Mouse (Mus musculus) MEL (cell line): ENCODE results near the gene Sds. TPM values are rescaled to one million over a fixed set of nuclear protein-coding genes. Genes with fewer than 3 reads are reported as not detected.

Experiments used
- DNase-seq: peaks from one replicate; pipeline ENCODE4 v3.0.0; 2011; ENCODE audit warnings: low read depth, low spot score
- H3K27ac ChIP-seq: 2 replicates; pipeline ENCODE4 v1.5.1; 2012; ENCODE audit warnings: low read depth, mild to moderate bottlenecking, control low read depth, low read length, moderate library complexity; ENCODE audit not compliant: control insufficient read depth
- H3K27me3 ChIP-seq, 2 experiments: fragments of 150-350 bp in 1 of 2; sonication (generic) in 1 of 2; 2 replicates each; pipeline ENCODE4 v1.6.1; 2012; ENCODE audit warnings: low read length in 2 of 2, mild to moderate bottlenecking in 2 of 2, improper control_type of control experiment in 1 of 2, moderate library complexity in 1 of 2; ENCODE audit not compliant: insufficient read depth in 2 of 2, control insufficient read depth in 1 of 2
- H3K36me3 ChIP-seq, 2 experiments: 2 replicates each; pipeline ENCODE4 v1.6.1; 2012 to 2014; ENCODE audit warnings: low read length in 2 of 2, improper control_type of control experiment in 1 of 2, inconsistent platforms in 1 of 2, mild to moderate bottlenecking in 1 of 2; ENCODE audit not compliant: insufficient read depth in 2 of 2, control insufficient read depth in 1 of 2
- H3K4me1 ChIP-seq, 2 experiments: fragments of 150-350 bp in 1 of 2; sonication (generic) in 1 of 2; 2 replicates each; pipeline ENCODE4 v1.6.1; 2012; ENCODE audit warnings: low read length in 2 of 2, improper control_type of control experiment in 1 of 2, mild to moderate bottlenecking in 1 of 2; ENCODE audit not compliant: insufficient read depth in 2 of 2, control insufficient read depth in 1 of 2
- H3K4me3 ChIP-seq, 2 experiments: fragments of 150-350 bp in 1 of 2; sonication (generic) in 1 of 2; 2 replicates each; pipeline ENCODE4 v1.5.1; 2012; ENCODE audit warnings: low read depth in 2 of 2, low read length in 2 of 2, mild to moderate bottlenecking in 2 of 2, moderate library complexity in 2 of 2, control low read depth in 1 of 2, improper control_type of control experiment in 1 of 2; ENCODE audit not compliant: control insufficient read depth in 1 of 2, insufficient read depth in 1 of 2
- H3K79me2 ChIP-seq: 2 replicates; pipeline ENCODE4 v1.6.1; 2012; ENCODE audit warnings: mild to moderate bottlenecking, low read length, moderate library complexity; ENCODE audit not compliant: control insufficient read depth, poor library complexity, insufficient read depth
- H3K9ac ChIP-seq: 2 replicates; pipeline ENCODE4 v1.6.1; 2012; ENCODE audit warnings: low read depth, mild to moderate bottlenecking, control low read depth, low read length, moderate library complexity; ENCODE audit not compliant: control insufficient read depth, poor library complexity, severe bottlenecking
- H3K9me3 ChIP-seq: fragments of 150-350 bp; sonication (generic); replicated peaks from 2 replicates; pipeline ENCODE4 v1.6.1; 2012; ENCODE audit warnings: mild to moderate bottlenecking, low read length, improper control_type of control experiment, moderate library complexity; ENCODE audit not compliant: insufficient read depth
- E2F4 ChIP-seq: IDR thresholded peaks from 2 replicates; pipeline ENCODE4 v1.6.1; 2011; ENCODE audit warnings: low read depth, low read length, improper control_type of control experiment, borderline replicate concordance
- GABPA ChIP-seq: IDR thresholded peaks from 2 replicates; pipeline ENCODE4 v1.6.1; 2012; ENCODE audit warnings: low read depth, mild to moderate bottlenecking, inconsistent platforms, low read length, improper control_type of control experiment, moderate library complexity
- GATA1 ChIP-seq: IDR thresholded peaks from 2 replicates; pipeline ENCODE4 v1.6.1; 2011; ENCODE audit warnings: low read depth, low read length, improper control_type of control experiment
- KAT2A ChIP-seq: conservative IDR thresholded peaks from 2 replicates; pipeline ENCODE4 v1.6.1; 2012; ENCODE audit warnings: low read depth, low read length, improper control_type of control experiment, inconsistent platforms
- MAFK ChIP-seq: IDR thresholded peaks from 2 replicates; pipeline ENCODE4 v1.6.1; 2011; ENCODE audit warnings: low read depth, mild to moderate bottlenecking, low read length, improper control_type of control experiment, borderline replicate concordance
- MEF2A ChIP-seq: IDR thresholded peaks from 2 replicates; pipeline ENCODE4 v1.6.1; 2014; ENCODE audit warnings: low read depth, mild to moderate bottlenecking, inconsistent platforms, low read length, improper control_type of control experiment; ENCODE audit not compliant: poor library complexity, insufficient replicate concordance, severe bottlenecking; ENCODE audit errors: extremely low read depth
- MXI1 ChIP-seq: IDR thresholded peaks from 2 replicates; pipeline ENCODE4 v1.6.1; 2011; ENCODE audit warnings: mild to moderate bottlenecking, low read depth, low read length, improper control_type of control experiment
- MYC ChIP-seq: IDR thresholded peaks from 2 replicates; pipeline ENCODE4 v1.6.1; 2011; ENCODE audit warnings: low read depth, mild to moderate bottlenecking, low read length, improper control_type of control experiment, moderate library complexity
- NELFE ChIP-seq: IDR thresholded peaks from 2 replicates; pipeline ENCODE4 v1.6.1; 2011; ENCODE audit warnings: low read depth, low read length, improper control_type of control experiment
- POLR2A ChIP-seq, 2 experiments: IDR thresholded peaks; 2 replicates each; pipeline ENCODE4 v1.6.1; 2011 to 2012; ENCODE audit warnings: low read length in 2 of 2, mild to moderate bottlenecking in 2 of 2, control low read depth in 1 of 2, improper control_type of control experiment in 1 of 2, low read depth in 1 of 2, moderate library complexity in 1 of 2; ENCODE audit not compliant: control insufficient read depth in 1 of 2, insufficient read depth in 1 of 2, poor library complexity in 1 of 2
- POLR2AphosphoS2 ChIP-seq: IDR thresholded peaks from 2 replicates; pipeline ENCODE4 v1.6.1; 2011; ENCODE audit warnings: low read length, improper control_type of control experiment
- POLR2AphosphoS5 ChIP-seq: IDR thresholded peaks from 2 replicates; pipeline ENCODE4 v1.6.1; 2012; ENCODE audit warnings: low read depth, borderline replicate concordance, mild to moderate bottlenecking, inconsistent platforms, low read length, moderate library complexity, mixed read lengths
- RCOR1 ChIP-seq: IDR thresholded peaks from 2 replicates; pipeline ENCODE4 v1.6.1; 2012; ENCODE audit warnings: low read depth, mild to moderate bottlenecking, inconsistent platforms, low read length, improper control_type of control experiment
- TBP ChIP-seq: IDR thresholded peaks from 2 replicates; pipeline ENCODE4 v1.8.0; 2011; ENCODE audit warnings: low read depth, low read length, improper control_type of control experiment
- TCF12 ChIP-seq: IDR thresholded peaks from 2 replicates; pipeline ENCODE4 v1.6.1; 2014; ENCODE audit warnings: low read depth, mild to moderate bottlenecking, inconsistent platforms, low read length, improper control_type of control experiment, moderate library complexity
- UBTF ChIP-seq: IDR thresholded peaks from 2 replicates; pipeline ENCODE4 v1.6.1; 2012; ENCODE audit warnings: low read depth, mild to moderate bottlenecking, inconsistent platforms, low read length, improper control_type of control experiment, moderate library complexity, borderline replicate concordance; ENCODE audit not compliant: insufficient read depth
- ZMIZ1 ChIP-seq: IDR thresholded peaks from 2 replicates; pipeline ENCODE4 v1.6.1; 2012; ENCODE audit warnings: low read depth, mild to moderate bottlenecking, inconsistent platforms, low read length, improper control_type of control experiment, moderate library complexity
- ZNF384 ChIP-seq: IDR thresholded peaks from 2 replicates; pipeline ENCODE4 v1.6.1; 2012; ENCODE audit warnings: low read depth, mild to moderate bottlenecking, inconsistent platforms, low read length, improper control_type of control experiment
- polyA plus RNA-seq, 2 experiments: library from polyadenylated mRNA; stranded (reverse) in 1 of 2; unstranded in 1 of 2; fragments of >175 nt in 1 of 2; fragments of >200 nt in 1 of 2; gene quantifications; 2 replicates each; pipeline versions ENCODE4 v1.2.1 to v1.2.4; 2012; ENCODE audit warnings: low replicate concordance in 2 of 2, low read depth in 1 of 2; ENCODE audit not compliant: insufficient read length in 2 of 2, insufficient read depth in 1 of 2, missing spikeins in 1 of 2
- total RNA-seq: library from RNA; depleted of rRNA; stranded (reverse); fragments of 300-350 nt; gene quantifications from 2 replicates; pipeline ENCODE4 v1.2.3, GENCODE M21; 2012

Sds gene
- total and polyA plus RNA-seq, 3 experiments: 0.17 TPM; not detected in 2

DNA sequence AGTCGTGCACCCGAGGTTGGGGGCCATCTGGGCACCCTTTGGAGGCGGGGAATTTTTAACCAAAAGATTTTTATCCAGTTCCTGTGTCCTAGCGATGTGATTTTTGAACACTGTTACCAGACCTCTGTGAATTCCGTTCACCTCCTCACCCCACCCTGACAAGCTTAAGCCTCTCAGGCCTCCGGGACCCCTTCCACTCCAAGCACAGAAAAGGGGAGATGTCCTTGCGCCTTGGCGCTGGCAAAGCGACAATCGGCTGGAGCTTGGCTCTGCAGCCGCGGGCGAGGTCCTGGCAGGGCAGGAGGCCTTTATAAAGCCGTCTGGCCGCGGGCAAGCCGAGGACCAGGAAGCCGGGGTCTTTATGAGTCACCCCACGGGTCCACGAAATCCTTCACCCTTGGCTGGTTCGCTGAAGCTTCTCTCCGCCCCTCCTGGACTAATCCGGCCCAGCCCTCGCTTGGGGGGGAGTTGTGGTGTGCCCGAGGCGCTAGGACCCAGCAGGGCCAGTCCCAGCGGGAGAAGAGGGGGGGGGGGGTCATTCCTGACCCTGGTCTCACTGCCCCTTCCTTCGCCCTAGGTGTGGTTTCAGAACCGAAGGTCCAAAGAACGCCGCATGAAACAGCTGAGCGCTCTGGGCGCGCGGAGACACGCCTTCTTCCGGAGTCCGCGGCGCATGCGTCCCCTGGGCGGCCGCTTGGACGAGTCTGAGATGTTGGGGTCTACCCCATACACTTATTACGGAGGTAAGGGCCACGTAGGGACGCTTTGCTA is 40.4 kb upstream of the Sds start:
- no peaks in the 10 kb centered on the region for H3K9me3 ChIP-seq
- H3K27ac ChIP-seq: no peak overlapping the region
- TF ChIP-seq TBP (no peak), ZNF384 (no peak), MYC (no peak), E2F4 (no peak), GABPA (no peak), NELFE (no peak), POLR2A (IDR thresholded peaks at IDR 0.05; ENCODE audit: control insufficient read depth in 1 of 2, insufficient read depth in 1 of 2, low read depth in 1 of 2, low read length in 2 of 2, poor library complexity in 1 of 2) (no peak)
- no peaks in the 10 kb centered on the region for H3K79me2 ChIP-seq
- H3K4me3 ChIP-seq: no peak overlapping the region
- H3K36me3 ChIP-seq: no peaks in the 10 kb centered on the region
- no peak for DNase-seq
- no peak overlapping the region for H3K9ac ChIP-seq
- no peaks in the 10 kb centered on the region for H3K4me1 ChIP-seq
- no peaks in the 10 kb centered on the region for H3K27me3 ChIP-seq

GRCm38 (mm10) chr5:120436885-120437495 is 39.3 kb upstream of the Sds start:
- TF ChIP-seq KAT2A: no peak
- no peak for TF ChIP-seq TCF12
- no peak for TF ChIP-seq NELFE
- TF ChIP-seq GATA1: no peak
- TF ChIP-seq RCOR1: no peak
- no peak for TF ChIP-seq MAFK
- no peak for TF ChIP-seq POLR2AphosphoS5
- no peak for TF ChIP-seq ZMIZ1
- TF ChIP-seq POLR2AphosphoS2: no peak
- no peak for TF ChIP-seq MEF2A
- no peak for TF ChIP-seq UBTF
- TF ChIP-seq MXI1: no peak
- Histone ChIP-seq H3K27me3 (no peaks in the 10 kb centered on the region), H3K79me2 (no peaks in the 10 kb centered on the region), H3K4me1 (no peaks in the 10 kb centered on the region), H3K36me3 (no peaks in the 10 kb centered on the region), H3K9ac (no peak overlapping the region), H3K27ac (no peak overlapping the region), H3K4me3 (no peak overlapping the region), H3K9me3 (no peaks in the 10 kb centered on the region)
- no peak for DNase-seq
